Mouse (Mus musculus) yolk sac, embryonic 10.5 days (tissue): ENCODE measurements around the gene Suclg2.
"Not testable (repeated sequence)": the region's sequence is repeated elsewhere in the genome, so short reads cannot be mapped to it uniquely, and the experiment has no call there.

Source experiments
- DNase-seq: peaks from one replicate; pipeline ENCODE4 v3.0.0-alpha.2; 2017; ENCODE audit warnings: low spot score

Suclg2 gene

GRCm38 (mm10) chr6:95619817-95620216 is 98.8 kb downstream of the Suclg2 start:
- no peak for DNase-seq

GRCm38 (mm10) chr6:95618434-95618833 is 100.2 kb downstream of the Suclg2 start:
- DNase-seq = no peak

- DNase-seq = no peak
Measured at GRCm38 (mm10) chr6:95613228-95613627, 105.4 kb downstream of the Suclg2 start.

GRCm38 (mm10) chr6:95612412-95613022 is 106.1 kb downstream of the Suclg2 start:
- DNase-seq = no peak

DNA sequence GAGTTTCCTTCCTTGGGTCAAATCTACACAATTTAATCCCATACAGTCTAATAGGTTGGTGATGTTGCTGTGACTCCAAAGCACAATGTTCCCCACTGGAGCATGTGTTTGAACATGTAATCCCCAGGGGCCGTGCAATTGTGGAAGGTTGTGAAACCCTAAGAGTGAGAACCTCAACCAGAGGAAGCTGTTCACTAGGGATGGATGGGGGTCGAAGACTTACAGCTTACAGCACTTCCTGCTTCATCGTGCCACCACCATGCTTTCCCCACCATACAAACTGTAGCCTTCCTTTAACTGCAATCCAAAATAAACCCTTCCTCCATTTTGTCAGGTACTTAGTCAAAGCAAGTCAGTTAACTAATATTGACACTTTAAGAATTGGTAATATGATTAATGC is 107.5 kb downstream of the Suclg2 start:
- no peak for DNase-seq

GRCm38 (mm10) chr6:95608123-95608522 is 110.5 kb downstream of the Suclg2 start:
- DNase-seq = no peak

GRCm38 (mm10) chr6:95600731-95601130 is 117.9 kb downstream of the Suclg2 start:
- DNase-seq = not testable (repeated sequence)

DNA sequence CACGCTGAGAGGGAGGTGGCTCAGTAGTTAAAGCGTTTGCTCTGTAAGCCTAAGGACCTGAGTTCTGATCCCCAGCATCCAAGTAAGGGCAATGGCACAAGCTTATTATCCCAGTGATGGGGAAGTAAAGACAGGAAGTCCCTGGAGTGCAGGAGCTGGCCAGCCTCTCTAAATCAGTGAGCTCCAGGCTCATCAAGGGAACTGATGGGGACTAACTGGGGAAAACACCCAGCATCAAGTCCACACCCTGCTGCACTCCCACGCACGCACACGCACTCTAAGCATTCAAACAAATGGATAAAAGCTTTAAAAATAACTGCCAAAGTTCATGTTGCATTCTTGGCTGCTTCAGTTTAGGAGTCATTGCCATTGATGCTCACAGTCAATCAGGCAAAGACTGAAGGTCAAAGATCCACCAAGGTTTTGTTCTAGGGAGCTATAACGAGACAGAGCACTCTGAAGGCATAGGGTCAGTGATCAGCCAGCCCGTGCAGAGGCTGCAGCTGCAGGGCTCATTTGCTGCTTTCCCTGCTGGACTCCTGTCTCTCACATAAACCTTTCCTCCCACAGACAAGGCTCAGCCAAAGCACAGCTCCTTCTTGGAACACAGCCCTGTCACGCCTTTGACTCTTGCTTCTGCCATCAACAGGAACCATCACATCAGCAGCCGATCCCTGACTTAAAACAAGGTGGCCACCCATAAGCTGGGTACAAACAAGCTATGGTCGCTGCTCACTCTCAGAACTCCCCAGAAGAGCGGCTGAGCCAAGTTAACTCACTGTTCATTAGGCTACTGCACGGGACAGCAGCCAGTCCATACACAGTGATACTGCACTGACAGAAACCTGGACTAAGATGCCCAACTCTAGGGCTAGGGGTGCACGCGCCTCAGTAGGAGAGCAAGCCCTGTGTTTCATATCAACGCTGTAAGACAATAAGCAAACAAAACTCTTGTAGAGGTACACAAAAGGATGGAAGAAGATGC is 121.5 kb downstream of the Suclg2 start:
- no peak for DNase-seq

- DNase-seq = no peak
Measured at GRCm38 (mm10) chr6:95595852-95596251, 122.7 kb downstream of the Suclg2 start.

DNA sequence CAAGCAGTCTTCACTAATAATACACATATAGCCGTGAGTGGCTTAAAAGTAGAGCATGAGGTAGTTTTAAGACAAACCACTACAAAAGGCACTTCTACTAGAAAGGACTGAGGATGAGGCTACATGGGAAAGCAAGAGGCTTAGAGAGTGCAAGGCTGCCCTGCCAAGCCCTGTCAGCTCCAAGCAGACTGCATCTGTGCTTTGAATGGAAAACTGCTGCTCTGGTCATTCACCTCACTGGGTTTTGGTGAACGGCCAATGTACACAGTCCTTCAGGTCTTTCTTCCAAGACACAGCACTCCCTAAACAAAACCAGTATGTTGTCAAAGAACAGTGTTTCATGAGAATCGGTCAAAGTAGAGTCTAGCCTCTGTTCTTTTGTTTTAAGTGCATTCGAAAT is 124.4 kb downstream of the Suclg2 start:
- DNase-seq = no peak

DNA sequence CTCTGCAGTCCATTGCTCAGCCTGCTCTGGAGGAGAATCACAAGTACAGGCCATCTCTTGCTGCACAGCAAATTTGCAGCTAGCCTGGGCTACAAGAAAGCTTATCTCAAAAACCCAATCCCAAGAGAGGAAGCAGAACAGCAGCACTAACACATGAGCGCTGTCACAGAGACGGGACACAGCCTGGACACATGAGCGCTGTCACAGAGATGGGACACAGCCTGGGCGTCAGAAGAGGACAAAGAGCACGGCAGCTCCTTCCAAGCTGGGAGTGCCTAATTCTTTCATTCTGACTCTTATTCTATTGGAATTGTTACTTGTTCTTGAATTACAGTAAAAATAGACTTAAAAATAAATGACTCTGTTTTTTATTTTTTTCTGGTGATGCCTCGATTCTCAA is 126.2 kb downstream of the Suclg2 start:
- DNase-seq = no peak

DNA sequence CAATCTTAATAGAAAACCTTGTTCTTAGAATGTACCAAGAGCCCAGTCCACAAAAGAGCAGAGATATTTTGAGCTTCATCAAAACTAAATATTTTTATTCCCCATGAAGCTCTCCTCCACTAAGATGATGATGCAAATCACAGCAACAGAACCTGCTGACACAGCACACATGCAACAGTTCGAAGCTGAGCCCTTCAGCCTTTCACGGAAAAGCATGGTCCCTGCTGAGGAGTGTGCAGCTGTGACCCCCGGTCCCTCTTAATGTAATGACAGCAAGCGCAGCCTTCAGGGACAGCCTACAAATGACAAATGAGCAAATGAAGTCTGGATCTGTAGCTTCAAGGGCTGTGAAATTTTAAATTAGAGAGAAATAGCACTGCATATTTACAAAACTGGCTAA is 128.1 kb downstream of the Suclg2 start:
- no peak for DNase-seq

GRCm38 (mm10) chr6:95587108-95587796 is 131.3 kb downstream of the Suclg2 start:
- DNase-seq = no peak

DNA sequence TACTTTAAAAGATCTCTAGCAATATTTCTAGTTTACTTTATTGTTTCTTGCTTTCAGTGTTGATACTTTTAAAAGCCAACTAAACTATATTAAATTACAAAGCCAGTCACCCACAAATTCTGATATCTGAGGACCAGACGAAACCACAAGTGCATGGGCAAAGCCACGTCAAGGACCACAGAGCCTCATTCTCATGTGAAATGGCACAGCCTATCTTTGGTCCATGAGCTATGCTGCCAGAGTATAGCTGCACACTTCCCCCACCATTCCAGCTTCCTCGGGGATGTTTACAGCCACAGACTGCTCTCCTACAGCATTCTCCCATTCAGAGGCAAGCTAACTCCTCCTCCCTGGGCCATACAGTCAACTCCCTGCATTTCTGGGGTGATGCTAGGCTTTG is 136.7 kb downstream of the Suclg2 start:
- DNase-seq = no peak

- no peak for DNase-seq
Measured at GRCm38 (mm10) chr6:95579792-95580191, 138.8 kb downstream of the Suclg2 start.

DNA sequence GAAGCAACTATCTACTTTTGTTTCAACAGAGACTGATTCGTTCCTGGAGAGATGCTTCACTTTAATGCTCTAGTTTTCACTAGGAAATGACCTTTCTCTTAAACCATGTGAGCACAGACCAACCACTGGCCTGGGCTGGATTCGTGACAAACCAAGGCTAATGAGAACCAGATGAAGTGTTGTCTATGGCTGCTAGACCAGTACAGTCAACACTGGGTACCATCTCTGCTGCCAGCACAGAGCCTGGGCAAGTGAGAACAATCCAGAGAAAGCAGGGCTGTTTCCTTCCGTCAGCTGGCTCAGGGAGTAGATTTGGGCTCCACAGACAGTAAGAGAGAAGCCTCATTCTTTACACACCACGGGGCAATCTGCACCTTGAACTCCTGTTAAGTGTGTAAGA is 143.1 kb downstream of the Suclg2 start:
- DNase-seq = no peak

DNA sequence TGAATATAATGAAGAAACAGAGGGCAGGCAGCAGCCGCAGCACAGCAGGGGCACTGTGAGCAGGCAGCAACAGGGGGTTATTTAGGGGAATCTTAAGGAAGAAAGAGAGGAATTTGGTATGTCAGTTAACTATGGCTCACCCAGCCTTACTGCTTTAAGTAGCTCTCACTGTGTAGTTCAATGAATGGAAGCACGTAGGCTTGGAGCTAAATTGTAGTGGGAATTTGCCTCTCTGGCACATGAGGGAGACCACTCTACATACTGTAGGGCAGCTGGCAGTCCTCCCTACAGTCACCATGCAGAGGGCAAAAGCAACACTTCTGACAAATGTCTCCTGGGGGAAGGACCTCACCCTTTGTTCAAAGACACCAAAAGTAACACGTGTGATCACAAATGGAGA is 143.7 kb downstream of the Suclg2 start:
- DNase-seq = no peak

- no peak for DNase-seq
Measured at GRCm38 (mm10) chr6:95574389-95574788, 144.2 kb downstream of the Suclg2 start.

DNA sequence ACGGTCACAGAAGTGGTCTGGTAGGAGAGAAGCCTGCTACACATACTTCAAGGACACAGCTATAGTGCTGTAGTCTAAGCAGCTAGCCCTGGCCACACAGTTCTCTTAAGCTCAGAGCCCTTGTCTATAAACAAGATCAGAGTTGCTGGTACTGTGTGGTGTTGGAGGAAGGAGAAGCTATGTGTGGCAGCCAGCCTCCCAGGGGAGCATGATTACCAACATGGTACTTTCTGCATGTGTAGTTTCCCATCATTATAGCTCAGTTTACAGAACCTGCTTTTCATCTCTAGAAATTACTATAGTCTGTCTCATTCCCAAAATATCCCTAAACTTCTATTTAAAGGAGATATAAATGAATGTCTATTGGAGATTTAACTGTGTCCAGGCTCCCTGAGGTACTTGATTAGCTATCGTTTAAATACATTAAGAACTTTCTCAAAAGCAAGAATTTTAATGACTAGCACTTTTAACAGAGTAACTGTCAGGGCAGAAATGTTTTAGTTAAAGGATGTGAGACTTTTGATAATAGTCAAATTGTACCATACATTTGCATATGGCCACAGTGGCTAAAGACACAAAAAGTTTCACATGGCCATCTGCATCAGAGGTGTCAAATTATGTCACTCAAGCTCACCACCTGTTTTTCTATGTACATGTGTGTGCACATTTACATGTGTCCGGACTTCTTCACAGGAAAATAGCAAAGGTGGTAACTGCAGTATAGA is 145.4 kb downstream of the Suclg2 start:
- DNase-seq = no peak

DNA sequence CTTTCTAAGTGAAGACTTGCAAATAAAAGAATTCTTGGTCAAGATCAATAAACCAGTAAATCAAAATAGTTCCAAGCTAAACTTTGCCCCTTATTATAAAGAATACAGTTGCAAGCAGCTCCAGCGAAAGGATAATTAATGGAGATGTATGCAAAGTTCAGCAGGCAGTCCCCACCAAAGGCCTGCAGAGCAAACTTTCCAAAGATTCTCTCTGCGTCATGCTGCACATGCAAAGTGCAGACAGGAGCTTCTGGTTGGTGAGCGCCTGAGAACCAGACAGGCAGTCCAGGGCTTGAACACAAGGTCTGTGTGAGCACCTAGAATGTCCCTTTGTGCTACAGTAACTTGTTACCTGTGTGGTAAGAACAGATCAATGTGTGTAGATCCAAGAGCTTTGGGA is 147.0 kb downstream of the Suclg2 start:
- DNase-seq = no peak

DNA sequence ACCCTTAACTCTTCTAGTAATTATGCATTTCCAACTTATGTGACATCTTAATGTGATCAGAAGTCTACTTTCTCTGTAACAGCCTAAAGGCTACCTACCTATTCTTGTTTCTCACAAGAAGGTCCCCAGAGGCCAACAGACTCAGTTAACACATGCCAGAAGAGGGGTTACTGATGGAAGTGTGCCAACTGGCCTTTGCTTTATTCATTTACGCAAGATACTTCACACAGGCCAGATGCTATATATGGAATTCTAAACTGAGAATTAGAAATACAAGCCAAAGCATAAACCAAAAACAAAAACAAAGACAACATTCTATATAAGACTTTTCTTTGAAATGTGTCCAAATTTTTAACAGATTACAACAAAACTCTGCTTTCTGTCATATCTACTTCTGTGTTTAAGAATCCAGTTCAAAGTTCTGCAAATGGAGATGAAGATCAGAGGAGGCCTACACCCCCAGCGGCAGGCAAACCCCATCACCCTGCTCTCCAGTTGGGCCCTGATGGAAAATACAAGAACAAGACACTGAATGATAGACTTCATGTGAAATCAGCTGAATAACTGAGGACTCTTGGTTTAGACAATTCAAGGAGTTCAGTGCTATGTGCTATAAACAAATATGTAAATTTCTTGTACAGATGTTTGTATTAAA is 155.1 kb downstream of the Suclg2 start:
- no peak for DNase-seq

GRCm38 (mm10) chr6:95556320-95556719 is 162.3 kb downstream of the Suclg2 start:
- no peak for DNase-seq
